Mouse (Mus musculus): ENCODE results near the gene Ptgs1. TPM values are rescaled to one million over a fixed set of nuclear protein-coding genes. Genes with fewer than 3 reads are reported as not detected.
A peak's percentile ranks its signal among the peaks of the same experiment; 100 is the strongest.

The Ptgs1 gene
- total and polyA plus RNA-seq, 2 experiments from 2014 or later, result 7.9 to 8.0 TPM

DNA sequence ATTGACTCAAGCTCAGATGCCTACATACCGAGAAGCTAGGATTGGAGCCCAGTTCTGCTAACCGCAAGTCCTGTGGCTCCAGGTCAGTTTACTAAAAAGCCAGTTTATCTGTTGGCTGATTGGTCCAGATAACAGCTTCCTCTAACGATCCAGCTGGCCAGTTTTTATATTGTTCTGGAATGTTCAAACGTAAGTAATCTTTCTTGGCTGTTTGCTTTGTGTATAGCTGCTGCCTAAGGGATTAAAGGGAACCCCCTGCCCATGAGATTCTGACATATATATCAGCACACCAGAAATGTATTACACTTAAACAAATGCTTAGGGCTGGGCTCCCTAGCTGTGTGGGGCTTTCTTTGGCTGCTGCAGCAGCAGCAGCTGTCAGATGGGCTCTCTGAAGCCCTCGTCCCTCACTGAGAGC lies 13.7 kb downstream of the Ptgs1 start:
- Histone ChIP-seq H3K9me3 (ENCODE audit: low read length) (no peaks in the 10 kb centered on the region), H3K36me3 (ENCODE audit: insufficient read depth, low read length) (no peaks in the 10 kb centered on the region), H3K27me3 (ENCODE audit: insufficient read depth, low read length) (no peaks in the 10 kb centered on the region), H3K4me2 (ENCODE audit: low read depth, low read length) (no peak overlapping the region), H3K4me1 (ENCODE audit: insufficient read depth, low read length) (no peaks in the 10 kb centered on the region), H3K9ac (replicated peaks; ENCODE audit: low read length) (no peak overlapping the region), H3K4me3 (ENCODE audit: low read length) (no peak overlapping the region), H3K27ac (no peak overlapping the region)
- no peak for TF ChIP-seq CTCF (IDR thresholded peaks at IDR 0.05; ENCODE audit: low read depth)
- WGBS, result 48% methylated on average over 5 of the region's 5 CpGs
- ATAC-seq (no peak), DNase-seq (ENCODE audit: low spot score) (no peak)

- Histone ChIP-seq H3K9me3 (ENCODE audit: low read length) (no peaks in the 10 kb centered on the region), H3K4me2 (ENCODE audit: low read depth, low read length) (no peak overlapping the region), H3K4me3 (ENCODE audit: low read length) (no peak overlapping the region), H3K9ac (replicated peaks; ENCODE audit: low read length) (no peak overlapping the region), H3K36me3 (ENCODE audit: insufficient read depth, low read length) (no peaks in the 10 kb centered on the region), H3K4me1 (ENCODE audit: insufficient read depth, low read length) (no peaks in the 10 kb centered on the region), H3K27ac (no peak overlapping the region), H3K27me3 (ENCODE audit: insufficient read depth, low read length) (no peaks in the 10 kb centered on the region)
- 88% methylated on average over 3 of the region's 3 CpGs for WGBS
- no peak for TF ChIP-seq CTCF (IDR thresholded peaks at IDR 0.05; ENCODE audit: low read depth)
- DNase-seq (ENCODE audit: low spot score), result no peak
- no peak for ATAC-seq
These were observed 14.5 kb downstream of the Ptgs1 start for GRCm38 (mm10) chr2:36244705-36245104.

DNA sequence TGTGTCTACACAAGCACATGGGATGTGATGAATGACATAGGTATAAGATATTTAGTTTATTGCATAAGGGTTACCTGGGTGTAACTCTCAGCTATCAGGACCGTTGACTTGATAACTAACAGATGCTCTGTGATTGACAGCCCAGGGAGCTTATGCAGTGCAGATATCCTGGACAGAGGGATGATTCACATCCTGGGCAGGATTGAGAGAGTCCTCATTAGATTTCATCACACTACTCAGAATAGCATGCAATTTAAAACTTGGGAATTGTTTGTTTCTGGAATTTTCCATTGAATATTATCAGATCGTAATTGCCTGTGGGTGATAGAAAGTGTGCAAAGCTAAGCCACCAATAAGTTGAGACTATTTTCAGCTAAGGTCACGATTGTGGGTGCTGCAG lies 17.7 kb downstream of the Ptgs1 start:
- Histone ChIP-seq H3K27me3 (ENCODE audit: insufficient read depth, low read length) (no peaks in the 10 kb centered on the region), H3K4me2 (ENCODE audit: low read depth, low read length) (no peak overlapping the region), H3K9me3 (ENCODE audit: low read length) (no peaks in the 10 kb centered on the region), H3K4me1 (ENCODE audit: insufficient read depth, low read length) (no peaks in the 10 kb centered on the region), H3K27ac (no peak overlapping the region), H3K36me3 (ENCODE audit: insufficient read depth, low read length) (no peaks in the 10 kb centered on the region), H3K9ac (replicated peaks; ENCODE audit: low read length) (no peak overlapping the region), H3K4me3 (ENCODE audit: low read length) (no peak overlapping the region)
- WGBS, result 74% methylated on average over 3 of the region's 3 CpGs
- DNase-seq (ENCODE audit: low spot score), result no peak
- no peak for ATAC-seq
- TF ChIP-seq CTCF (IDR thresholded peaks at IDR 0.05; ENCODE audit: low read depth), result no peak

- Histone ChIP-seq H3K36me3 (ENCODE audit: insufficient read depth, low read length) (no peaks in the 10 kb centered on the region), H3K4me3 (ENCODE audit: low read length) (no peak overlapping the region), H3K9ac (replicated peaks; ENCODE audit: low read length) (no peak overlapping the region), H3K9me3 (ENCODE audit: low read length) (no peaks in the 10 kb centered on the region), H3K4me2 (ENCODE audit: low read depth, low read length) (no peak overlapping the region), H3K4me1 (ENCODE audit: insufficient read depth, low read length) (no peaks in the 10 kb centered on the region), H3K27me3 (ENCODE audit: insufficient read depth, low read length) (no peaks in the 10 kb centered on the region), H3K27ac (no peak overlapping the region)
- TF ChIP-seq CTCF (IDR thresholded peaks at IDR 0.05; ENCODE audit: low read depth), result no peak
- ATAC-seq, result no peak
- DNase-seq (ENCODE audit: low spot score), result peak; percentile 14
- 61% methylated on average over 8 of the region's 8 CpGs for WGBS
These were observed 20.9 kb downstream of the Ptgs1 start for GRCm38 (mm10) chr2:36251156-36251555.

GRCm38 (mm10) chr2:36252505-36252904 lies 22.3 kb downstream of the Ptgs1 start:
- Histone ChIP-seq H3K9ac (replicated peaks; ENCODE audit: low read length) (no peak overlapping the region), H3K4me1 (ENCODE audit: insufficient read depth, low read length) (no peaks in the 10 kb centered on the region), H3K4me3 (ENCODE audit: low read length) (no peak overlapping the region), H3K4me2 (ENCODE audit: low read depth, low read length) (no peak overlapping the region), H3K27me3 (ENCODE audit: insufficient read depth, low read length) (no peaks in the 10 kb centered on the region), H3K27ac (no peak overlapping the region), H3K9me3 (ENCODE audit: low read length) (no peaks in the 10 kb centered on the region), H3K36me3 (ENCODE audit: insufficient read depth, low read length) (no peaks in the 10 kb centered on the region)
- 89% methylated on average over 4 of the region's 4 CpGs for WGBS
- no peak for ATAC-seq
- no peak for DNase-seq (ENCODE audit: low spot score)
- TF ChIP-seq CTCF (IDR thresholded peaks at IDR 0.05; ENCODE audit: low read depth), result no peak

DNA sequence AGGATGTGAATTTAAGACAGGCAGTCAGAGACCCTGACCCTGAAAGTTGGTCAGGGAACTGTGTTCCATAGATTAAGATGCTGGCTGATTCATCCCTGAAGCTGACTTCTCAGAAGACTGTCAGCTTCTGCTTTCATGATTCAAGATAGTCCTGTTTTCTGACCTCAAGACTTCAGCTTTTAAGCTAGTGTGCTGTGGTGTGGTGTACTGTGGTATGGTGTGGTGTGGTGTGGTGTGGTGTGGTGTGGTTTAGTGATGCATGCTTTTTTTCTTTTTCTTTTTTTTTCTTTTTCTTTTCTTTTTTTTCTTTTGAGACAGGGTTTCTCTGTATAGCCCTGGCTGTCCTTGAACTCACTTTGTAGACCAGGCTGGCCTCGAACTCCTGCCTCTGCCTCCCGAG lies 24.2 kb downstream of the Ptgs1 start:
- Histone ChIP-seq H3K4me2 (ENCODE audit: low read depth, low read length) (no peak overlapping the region), H3K36me3 (ENCODE audit: insufficient read depth, low read length) (no peaks in the 10 kb centered on the region), H3K4me3 (ENCODE audit: low read length) (no peak overlapping the region), H3K4me1 (ENCODE audit: insufficient read depth, low read length) (no peaks in the 10 kb centered on the region), H3K27me3 (ENCODE audit: insufficient read depth, low read length) (no peaks in the 10 kb centered on the region), H3K9me3 (ENCODE audit: low read length) (no peaks in the 10 kb centered on the region), H3K27ac (no peak overlapping the region), H3K9ac (replicated peaks; ENCODE audit: low read length) (no peak overlapping the region)
- ATAC-seq (no peak), DNase-seq (ENCODE audit: low spot score) (no peak)
- WGBS, result 79% methylated on average over 2 of the region's 2 CpGs
- no peak for TF ChIP-seq CTCF (IDR thresholded peaks at IDR 0.05; ENCODE audit: low read depth)

GRCm38 (mm10) chr2:36256931-36257330 lies 26.7 kb downstream of the Ptgs1 start:
- no peak overlapping the region for H3K4me2 ChIP-seq (ENCODE audit: low read depth, low read length)
- no peaks in the 10 kb centered on the region for H3K9me3 ChIP-seq (ENCODE audit: low read length)
- no peaks in the 10 kb centered on the region for H3K36me3 ChIP-seq (ENCODE audit: insufficient read depth, low read length)
- H3K4me1 ChIP-seq (ENCODE audit: insufficient read depth, low read length), result no peaks in the 10 kb centered on the region
- H3K27me3 ChIP-seq (ENCODE audit: insufficient read depth, low read length), result no peaks in the 10 kb centered on the region
- no peak overlapping the region for H3K27ac ChIP-seq
- DNase-seq (ENCODE audit: low spot score) (peak; percentile 28), ATAC-seq (no peak)
- no peak overlapping the region for H3K9ac ChIP-seq (replicated peaks; ENCODE audit: low read length)
- H3K4me3 ChIP-seq (ENCODE audit: low read length), result no peak overlapping the region
- TF ChIP-seq CTCF (IDR thresholded peaks at IDR 0.05; ENCODE audit: low read depth), result no peak
